Mouse (Mus musculus) testis, adult 2 months (tissue): ENCODE results near the gene Fam47e. TPM values are rescaled to one million over a fixed set of nuclear protein-coding genes. Genes with fewer than 3 reads are reported as not detected.

Source experiments
- H3K27ac ChIP-seq: fragments of 200-500 bp; 2 replicates; pipeline ENCODE4 v1.5.1; 2012; ENCODE audit warnings: low read depth, low read length; ENCODE audit not compliant: control insufficient read depth, insufficient read depth
- H3K27me3 ChIP-seq: fragments of 200-500 bp; 2 replicates; pipeline ENCODE4 v1.6.1; 2012; ENCODE audit warnings: mild to moderate bottlenecking, low read length, moderate library complexity; ENCODE audit not compliant: control insufficient read depth, insufficient read depth
- H3K36me3 ChIP-seq: fragments of 200-500 bp; 2 replicates; pipeline ENCODE4 v1.6.1; 2012; ENCODE audit warnings: mild to moderate bottlenecking, low read length; ENCODE audit not compliant: control insufficient read depth, insufficient read depth
- H3K4me1 ChIP-seq: fragments of 200-500 bp; 2 replicates; pipeline ENCODE4 v1.6.1; 2012; ENCODE audit warnings: low read length; ENCODE audit not compliant: control insufficient read depth, insufficient read depth
- H3K4me3 ChIP-seq: fragments of 200-500 bp; 2 replicates; pipeline ENCODE4 v1.5.1; 2012; ENCODE audit warnings: low read depth, mild to moderate bottlenecking, low read length, moderate library complexity, mixed read lengths; ENCODE audit not compliant: control insufficient read depth
- CTCF ChIP-seq: fragments of 200-500 bp; IDR thresholded peaks from 2 replicates; pipeline ENCODE4 v1.5.1; 2012; ENCODE audit warnings: low read depth, mild to moderate bottlenecking, inconsistent platforms, low read length, moderate library complexity; ENCODE audit not compliant: control insufficient read depth, insufficient read depth, insufficient replicate concordance
- POLR2A ChIP-seq: fragments of 200-500 bp; IDR thresholded peaks from 2 replicates; pipeline ENCODE4 v1.6.1; 2012; ENCODE audit warnings: low read depth, mild to moderate bottlenecking, inconsistent platforms, low read length, moderate library complexity; ENCODE audit not compliant: control insufficient read depth
- polyA plus RNA-seq: library from polyadenylated mRNA; depleted of rRNA; stranded (reverse); fragments of >200 nt; gene quantifications from 2 replicates; pipeline ENCODE4 v1.2.3, GENCODE M21; 2012; rRNA removed

The Fam47e gene
- polyA plus RNA-seq, 1 experiment, result not detected

GRCm38 (mm10) chr5:92634916-92635315 lies 80.0 kb downstream of the Fam47e start:
- Histone ChIP-seq H3K27me3 (no peaks in the 10 kb centered on the region), H3K4me3 (no peak overlapping the region), H3K27ac (no peak overlapping the region), H3K36me3 (peaks cover 1% of the 10 kb centered on the region), H3K4me1 (no peaks in the 10 kb centered on the region)
- TF ChIP-seq POLR2A (no peak), CTCF (no peak)

GRCm38 (mm10) chr5:92635891-92636290 lies 81.0 kb downstream of the Fam47e start:
- Histone ChIP-seq H3K4me3 (no peak overlapping the region), H3K36me3 (peaks cover 1% of the 10 kb centered on the region), H3K4me1 (no peaks in the 10 kb centered on the region), H3K27me3 (no peaks in the 10 kb centered on the region), H3K27ac (no peak overlapping the region)
- TF ChIP-seq POLR2A (no peak), CTCF (no peak)

GRCm38 (mm10) chr5:92640861-92641260 lies 86.0 kb downstream of the Fam47e start:
- H3K4me1 ChIP-seq, result no peaks in the 10 kb centered on the region
- H3K36me3 ChIP-seq, result peaks cover 2% of the 10 kb centered on the region
- no peak overlapping the region for H3K4me3 ChIP-seq
- H3K27me3 ChIP-seq, result no peaks in the 10 kb centered on the region
- TF ChIP-seq POLR2A (no peak), CTCF (no peak)
- no peak overlapping the region for H3K27ac ChIP-seq

Other genes with a start within 250 kb of the Fam47e start
- gene Sdad1, start 244.6 kb upstream of the Fam47e start, polyA plus RNA-seq, result 40.2 and 44.7 TPM in 2 replicates
- 0.14 and 0.25 TPM in 2 replicates for gene Cxcl9, start 227.0 kb upstream of the Fam47e start, polyA plus RNA-seq
- gene Art3, start 223.2 kb upstream of the Fam47e start, polyA plus RNA-seq, result 221 and 263 TPM in 2 replicates
- gene Cxcl10, start 206.2 kb upstream of the Fam47e start, polyA plus RNA-seq, result 0.76 TPM in 1 of 2 replicates, not detected in the other
- gene Nup54, start 119.8 kb upstream of the Fam47e start, polyA plus RNA-seq, result 11.8 and 15.2 TPM in 2 replicates
- 3.6 and 4.3 TPM in 2 replicates for gene Scarb2, start 48.2 kb upstream of the Fam47e start, polyA plus RNA-seq
- gene Stbd1, start 48.0 kb downstream of the Fam47e start, polyA plus RNA-seq, result 1.3 and 1.9 TPM in 2 replicates
- 43.7 and 46.9 TPM in 2 replicates for gene Ccdc158, start 120.2 kb downstream of the Fam47e start, polyA plus RNA-seq
- 25.6 and 33.5 TPM in 2 replicates for gene Shroom3, start 128.4 kb downstream of the Fam47e start, polyA plus RNA-seq